Mouse (Mus musculus) spleen, adult 18-20 months (tissue): ENCODE data around the gene Fbln1.
"Not testable (repeated sequence)": the region's sequence is repeated elsewhere in the genome, so short reads cannot be mapped to it uniquely, and the experiment has no call there.

Source experiments
- DNase-seq, 2 experiments: peaks; one replicate each; pipeline ENCODE4 v3.0.0; 2022; ENCODE audit warnings: mixed read lengths in 2 of 2

Gene Fbln1

DNA sequence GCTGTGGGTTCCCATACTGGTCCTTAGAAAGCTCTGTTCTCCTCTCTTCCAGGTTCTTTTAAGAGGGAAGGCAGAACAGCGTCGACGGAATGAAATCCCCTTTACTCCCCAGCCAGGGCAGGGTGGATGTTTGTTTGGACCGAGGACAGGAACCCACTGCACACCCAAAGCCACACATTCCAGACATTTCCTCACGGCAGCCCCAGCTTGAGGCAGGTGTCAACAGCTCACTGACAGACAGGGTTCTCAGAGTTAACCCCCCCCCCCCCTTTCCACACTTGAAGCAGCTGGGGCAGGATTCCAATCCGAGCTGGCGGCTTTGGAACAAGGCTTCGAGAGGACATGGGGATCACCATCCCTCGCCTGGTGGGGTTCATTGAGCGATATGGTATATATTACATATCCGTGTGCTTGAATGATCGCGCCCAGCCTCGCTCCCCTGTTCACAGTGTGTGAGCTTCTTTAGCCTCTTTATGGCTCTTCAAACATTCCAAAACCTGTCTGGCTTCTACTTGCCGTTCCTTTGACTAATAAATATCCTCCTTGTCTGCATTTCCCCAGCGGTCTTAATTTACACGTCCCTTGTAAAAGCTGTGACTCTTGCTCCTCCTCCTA, 92.5 kb downstream of the Fbln1 start:
- DNase-seq: no peak

DNA sequence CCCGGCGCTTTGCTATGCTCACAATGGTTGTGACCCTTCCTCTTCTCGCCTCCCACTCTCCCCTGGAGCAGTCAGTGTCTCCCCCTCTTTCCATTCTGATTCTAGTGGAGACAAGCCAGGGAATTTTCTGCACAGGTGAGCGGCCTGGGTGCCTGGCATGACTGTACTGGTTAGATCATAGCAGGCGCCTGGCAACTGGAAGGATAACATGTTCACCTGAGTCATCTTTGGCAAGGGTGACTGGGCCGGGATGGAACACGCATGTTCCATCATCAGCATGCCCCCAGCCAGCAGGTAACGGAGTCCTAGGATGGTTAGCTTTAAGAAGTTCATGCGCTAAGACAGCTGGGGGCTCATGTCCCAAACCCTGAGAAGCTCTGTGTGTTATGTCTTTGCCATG, 93.2 kb downstream of the Fbln1 start:
- DNase-seq: no peak

DNA sequence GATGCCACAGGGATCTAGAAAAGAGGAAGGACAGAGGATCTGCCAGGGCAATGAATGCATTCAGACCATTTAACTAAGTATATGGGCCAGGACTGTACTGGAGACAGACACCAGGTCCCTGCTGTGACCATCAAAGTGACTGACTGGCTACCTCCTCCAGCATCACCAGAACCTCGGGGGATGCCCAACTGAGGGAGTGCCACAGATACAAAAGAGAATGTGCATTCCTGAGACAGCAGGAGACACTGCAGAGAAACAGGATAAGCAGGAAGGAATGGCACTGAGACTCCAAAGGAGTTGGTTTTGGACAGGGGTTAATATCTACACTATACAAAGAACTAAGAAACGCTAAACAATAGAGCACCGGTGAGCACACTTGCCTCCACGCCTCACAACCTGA, 97.5 kb downstream of the Fbln1 start:
- DNase-seq: no peak

DNA sequence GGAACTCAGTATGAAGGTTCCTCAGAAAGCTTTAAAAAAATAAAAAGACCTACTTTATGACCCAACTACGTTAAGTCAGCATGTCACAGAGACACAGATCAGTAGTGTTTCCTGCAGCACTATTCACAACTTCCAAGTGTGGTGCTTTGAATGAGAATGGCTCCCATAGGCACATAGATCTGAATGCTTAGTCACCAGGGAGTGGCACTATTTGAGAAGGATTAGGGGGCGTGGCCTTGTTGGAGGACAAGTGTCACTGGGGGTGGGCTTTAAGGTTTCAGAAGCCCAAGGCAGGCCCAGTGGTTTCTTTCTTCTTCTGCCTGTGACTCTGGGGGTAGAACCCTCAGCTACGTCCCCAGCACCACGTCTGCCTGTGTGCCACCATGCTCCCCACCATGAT, 98.2 kb downstream of the Fbln1 start:
- DNase-seq: no peak

DNA sequence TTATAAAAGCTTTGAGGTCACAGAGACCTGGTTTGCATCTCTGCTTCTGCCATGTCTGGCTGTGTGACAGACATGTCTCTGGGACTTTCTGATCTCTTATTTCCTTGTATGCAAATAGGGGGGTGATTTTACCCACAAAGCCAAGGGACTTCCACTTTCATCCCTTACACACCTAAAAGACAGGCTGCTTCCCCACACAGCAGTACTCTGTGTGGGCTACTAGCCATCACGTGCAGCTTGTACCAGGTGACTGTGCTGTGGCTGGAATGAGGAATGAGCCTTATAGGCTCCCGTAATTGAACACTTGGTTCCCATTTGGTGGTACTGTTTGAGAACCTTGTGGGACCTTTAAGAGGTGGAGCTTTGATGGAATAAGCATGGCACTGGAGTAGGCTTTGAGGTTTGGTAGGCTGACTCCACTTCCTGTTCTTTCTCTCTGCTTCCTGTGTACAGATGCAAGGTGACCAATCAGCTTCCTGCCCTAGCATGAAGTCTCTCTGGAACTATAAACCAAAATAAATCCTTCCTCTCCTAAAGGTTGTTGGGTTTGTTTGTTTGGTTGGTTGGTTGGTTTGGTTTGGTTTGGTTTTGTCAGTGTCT, 101.4 kb downstream of the Fbln1 start:
- no peak for DNase-seq

DNA sequence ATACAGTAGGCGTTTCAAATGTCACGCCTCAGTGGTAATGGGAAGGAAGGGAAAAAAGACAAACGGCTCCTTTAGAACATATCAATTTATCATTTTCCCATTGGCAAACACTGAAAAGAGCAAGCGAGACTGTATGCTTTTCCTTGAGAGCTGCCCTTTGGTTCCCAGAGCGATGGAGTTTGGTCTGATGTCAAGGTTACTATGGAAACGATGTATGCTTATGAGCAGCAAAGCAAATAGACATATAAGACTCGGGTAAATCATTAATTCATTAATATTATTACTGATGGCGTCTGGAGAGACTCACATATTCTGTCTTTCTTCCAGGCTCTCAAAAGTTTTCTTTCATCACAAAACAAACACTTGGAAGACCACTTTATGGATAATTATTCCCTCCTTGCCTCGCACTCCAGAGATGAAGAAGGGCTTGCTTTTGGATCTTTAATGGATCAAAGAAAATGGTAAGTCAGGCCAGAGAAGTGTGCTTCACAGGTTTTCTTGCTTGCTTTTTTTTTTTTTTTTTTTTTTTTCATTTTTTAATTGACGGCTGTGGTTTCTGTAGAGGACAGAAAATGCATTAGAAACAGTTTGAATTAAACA, 105.4 kb downstream of the Fbln1 start:
- DNase-seq: no peak

DNA sequence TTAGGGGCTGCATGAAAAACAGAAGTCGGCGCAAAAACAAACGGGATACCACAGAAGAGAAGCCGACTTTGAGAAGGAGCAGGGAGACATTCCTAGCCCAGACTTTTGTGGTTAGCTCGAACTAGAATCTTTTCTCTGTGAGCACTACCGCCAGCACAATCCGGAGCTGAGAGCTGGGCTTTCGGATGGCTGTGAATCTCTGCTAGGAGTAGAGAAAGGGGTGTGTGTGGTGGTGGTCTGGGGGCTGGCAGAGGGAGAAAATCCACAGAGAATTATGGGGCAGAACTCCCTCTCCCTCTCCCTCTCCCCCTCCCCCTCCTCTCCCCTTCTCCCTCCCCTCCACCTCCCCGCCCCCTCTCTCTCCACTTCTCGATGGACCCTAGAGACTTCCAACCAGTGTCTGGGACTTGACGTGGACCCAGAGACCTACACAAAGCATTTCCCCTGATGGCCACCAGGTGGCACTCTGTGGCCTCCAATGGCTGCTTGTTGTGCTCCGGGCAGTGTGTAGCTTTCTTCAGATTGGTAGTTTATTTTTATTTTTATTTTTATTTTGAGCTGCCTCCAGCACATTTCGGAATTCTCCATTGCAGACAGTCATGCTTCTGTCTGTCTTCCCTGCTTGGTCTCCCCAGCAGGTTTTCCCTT, 109.8 kb downstream of the Fbln1 start:
- peak; percentile 28 to 68 for DNase-seq

DNA sequence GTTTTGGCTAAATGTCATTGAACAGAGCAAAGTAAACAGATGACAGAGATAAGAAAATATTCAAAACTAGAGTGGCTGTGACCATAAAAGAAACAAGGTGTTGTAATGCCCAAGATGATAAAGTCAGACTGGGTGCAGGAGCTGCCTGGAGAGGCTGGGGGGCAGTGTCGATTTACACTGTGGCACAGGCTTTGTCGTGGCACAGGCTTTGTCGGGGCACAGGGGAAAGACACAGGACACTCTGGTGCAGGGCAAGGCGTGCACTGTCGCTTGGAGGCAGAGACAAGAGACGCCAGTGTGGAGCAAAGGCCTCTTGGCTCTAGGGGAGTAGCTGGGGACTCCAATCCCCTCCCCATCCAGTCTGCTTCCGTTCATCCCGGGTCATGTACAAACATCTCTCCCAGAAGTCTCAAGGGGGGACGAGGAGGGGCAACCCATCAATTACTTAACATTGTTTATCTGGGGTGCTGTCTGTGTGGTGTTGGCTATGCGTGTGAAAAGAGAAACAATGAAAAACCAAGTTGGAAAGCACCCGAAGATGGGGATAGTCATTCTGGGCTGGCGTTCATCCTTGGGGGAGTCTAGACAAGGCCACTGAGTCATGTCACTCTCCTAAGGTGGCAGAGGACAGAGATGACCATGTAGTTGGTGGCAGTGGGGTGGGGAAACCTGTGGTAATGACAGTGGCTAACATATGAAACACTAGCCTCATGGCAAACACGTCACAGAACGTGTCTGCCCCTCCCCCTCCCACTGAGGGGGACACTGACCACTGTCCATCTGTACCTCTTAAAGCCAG, 110.8 kb downstream of the Fbln1 start:
- no peak for DNase-seq

DNA sequence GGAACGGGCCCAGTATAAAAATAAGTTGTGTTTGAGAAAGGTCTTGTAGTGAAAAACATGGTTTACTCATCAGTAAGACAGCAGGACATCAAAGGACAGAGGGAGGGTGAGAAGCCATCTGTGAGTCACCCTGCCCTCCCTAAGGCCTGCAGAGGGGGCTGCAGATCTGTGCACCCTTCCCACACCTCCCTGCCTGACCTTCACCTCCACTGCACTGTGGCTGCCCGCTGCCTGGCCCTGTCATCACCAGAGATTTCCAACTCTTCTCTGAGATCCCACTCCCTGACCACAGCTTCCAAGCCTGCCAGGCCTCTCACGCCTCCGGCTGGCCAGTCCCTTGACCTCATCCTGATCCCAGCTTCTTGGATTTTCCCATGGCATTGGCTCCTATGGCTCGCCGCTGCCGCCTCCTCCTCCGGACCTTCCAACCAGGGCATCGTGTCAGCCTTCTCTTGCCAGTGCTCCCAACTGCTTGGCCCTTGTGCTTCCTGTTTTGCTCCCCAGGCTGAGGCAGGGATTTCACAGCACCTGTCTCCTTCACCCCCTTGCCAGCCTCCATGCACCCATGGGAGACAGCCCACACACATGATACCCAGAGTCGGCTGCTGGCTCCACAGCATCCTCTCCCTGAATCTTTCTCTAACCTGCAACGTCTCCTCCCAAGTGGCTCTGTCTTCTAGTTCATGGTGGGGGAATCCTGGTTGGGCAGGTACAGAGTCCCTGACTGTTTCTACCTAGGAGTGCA, 114.3 kb downstream of the Fbln1 start:
- DNase-seq: no peak

DNA sequence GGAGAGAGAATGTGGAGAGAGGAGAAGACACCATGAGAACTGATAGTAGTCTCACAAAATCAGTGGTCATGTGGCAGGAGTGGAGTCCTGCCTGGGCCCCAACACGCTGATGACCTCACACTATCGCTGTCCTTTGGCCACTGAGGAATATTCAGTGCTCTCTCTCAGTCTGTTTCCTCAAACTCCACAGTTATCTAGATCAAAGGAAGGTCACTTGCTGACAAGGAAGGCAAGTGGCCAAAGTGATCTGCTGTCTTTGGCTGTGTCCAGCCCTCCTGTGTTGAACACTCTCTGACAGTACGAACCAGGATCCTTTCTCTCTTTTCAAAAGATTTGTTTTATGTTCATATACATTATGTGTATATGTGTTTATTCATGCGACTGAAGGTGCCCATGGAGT, 117.5 kb downstream of the Fbln1 start:
- DNase-seq: no peak

DNA sequence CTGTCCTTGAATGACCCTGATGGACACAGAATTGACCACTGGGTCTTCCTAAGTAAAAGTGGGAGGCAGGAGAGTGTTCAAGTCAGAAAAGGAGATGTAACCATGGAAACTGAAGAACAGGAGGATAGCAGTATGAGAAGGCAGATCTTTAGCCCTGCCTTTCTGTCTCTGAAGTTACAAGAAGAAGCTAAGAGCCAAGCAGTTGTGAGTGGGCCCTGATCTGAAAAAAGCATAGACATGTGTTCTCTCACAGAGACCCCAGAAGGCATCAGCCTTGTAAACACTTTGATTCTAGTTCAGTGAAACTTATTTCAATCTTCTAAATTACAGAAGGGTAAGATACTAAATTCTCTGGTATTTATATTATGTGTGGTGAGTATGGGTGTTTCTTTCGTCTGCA, 118.7 kb downstream of the Fbln1 start:
- DNase-seq: no peak

DNA sequence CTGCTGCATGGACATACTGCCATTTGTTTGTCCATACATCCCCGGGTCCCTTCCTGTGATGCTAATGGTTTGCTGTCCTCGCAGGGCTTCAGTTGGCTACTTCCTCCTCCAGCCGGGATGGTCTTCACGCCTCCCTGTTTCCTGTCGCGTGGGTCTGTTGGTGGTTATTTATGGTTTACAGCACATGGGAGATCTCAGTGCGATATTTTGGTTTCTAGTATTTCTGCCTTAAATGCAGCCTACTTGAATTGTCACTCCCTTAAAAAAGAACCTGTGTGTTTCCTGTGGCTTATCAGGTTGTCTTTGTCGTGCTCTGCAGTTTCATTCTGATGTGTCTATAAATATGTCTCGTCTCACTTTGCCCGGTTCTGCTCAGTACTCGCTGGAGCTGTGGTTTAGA, 122.1 kb downstream of the Fbln1 start:
- no peak for DNase-seq

DNA sequence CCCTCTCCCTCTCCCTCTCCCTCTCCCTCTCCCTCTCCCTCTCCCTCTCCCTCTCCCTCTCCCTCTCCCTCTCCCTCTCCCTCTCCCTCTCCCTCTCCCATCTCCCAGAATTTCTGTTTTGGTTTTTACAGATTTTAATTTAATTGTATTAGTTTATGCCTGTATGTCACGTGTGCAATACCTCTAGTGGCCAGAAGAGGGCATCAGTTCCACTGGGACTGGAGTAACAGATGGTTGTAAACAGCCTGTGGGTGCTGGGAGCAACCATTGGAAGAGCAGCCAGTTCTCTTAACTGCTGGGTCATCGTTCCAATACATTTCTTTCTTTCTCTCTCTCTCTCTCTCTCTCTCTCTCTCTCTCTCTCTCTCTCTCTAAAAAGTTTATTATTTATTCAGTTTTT, 122.7 kb downstream of the Fbln1 start:
- DNase-seq: not testable (repeated sequence)

DNA sequence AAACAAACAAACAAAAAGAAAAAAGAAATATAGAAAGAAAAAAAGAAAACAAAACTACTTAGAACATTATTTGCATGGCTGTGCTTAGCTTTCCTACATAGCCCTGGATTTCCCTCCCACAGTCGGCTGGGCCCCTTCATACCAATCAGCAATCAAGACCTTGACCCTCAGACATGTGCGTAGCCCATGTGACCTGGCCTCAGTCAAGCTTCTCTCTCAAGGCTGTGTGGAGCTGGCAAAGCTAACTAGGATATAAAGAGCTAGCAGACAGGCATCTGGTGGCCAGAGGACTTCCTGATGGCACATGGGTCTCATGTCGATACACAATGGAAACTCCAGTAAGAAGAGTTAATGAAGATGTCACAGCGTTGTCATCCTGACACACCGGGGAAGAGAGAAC, 123.3 kb downstream of the Fbln1 start:
- DNase-seq: no peak

DNA sequence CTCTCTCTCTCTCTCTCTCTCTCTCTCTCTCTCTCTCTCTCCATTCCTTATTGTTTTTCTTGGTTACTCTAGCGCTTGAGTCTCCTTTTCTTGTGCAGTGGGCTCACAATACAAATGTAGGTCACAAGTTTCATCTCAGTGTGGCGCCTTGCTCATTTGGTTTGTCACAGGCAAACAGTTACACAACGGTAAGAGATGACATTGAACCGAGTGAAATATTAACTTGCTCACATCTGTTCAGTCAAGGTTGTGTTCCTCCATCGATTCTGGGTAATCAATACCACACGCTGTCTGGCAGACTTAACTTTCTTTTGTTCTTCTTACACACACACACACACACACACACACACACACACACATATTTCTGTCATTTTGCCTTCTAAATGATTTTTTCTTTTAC, 124.3 kb downstream of the Fbln1 start:
- no peak for DNase-seq

DNA sequence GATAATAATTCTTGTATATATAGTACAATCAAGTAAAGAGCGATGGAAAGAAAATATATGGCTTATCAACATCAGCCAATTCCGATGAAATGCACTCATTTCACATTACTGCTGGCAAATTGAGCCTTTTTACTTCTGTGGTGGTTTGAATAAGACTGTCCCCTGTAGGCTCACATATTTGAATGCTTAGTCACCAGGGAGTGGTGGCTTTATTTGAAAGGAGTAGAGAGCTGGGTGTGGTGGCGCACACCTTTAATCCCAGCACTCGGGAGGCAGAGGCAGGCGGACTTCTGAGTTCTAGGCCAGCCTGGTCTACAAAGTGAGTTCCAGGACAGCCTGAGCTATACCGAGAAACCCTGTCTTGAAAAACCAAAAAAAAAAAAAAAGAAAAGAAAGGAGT, 127.8 kb downstream of the Fbln1 start:
- DNase-seq: not testable (repeated sequence)

DNA sequence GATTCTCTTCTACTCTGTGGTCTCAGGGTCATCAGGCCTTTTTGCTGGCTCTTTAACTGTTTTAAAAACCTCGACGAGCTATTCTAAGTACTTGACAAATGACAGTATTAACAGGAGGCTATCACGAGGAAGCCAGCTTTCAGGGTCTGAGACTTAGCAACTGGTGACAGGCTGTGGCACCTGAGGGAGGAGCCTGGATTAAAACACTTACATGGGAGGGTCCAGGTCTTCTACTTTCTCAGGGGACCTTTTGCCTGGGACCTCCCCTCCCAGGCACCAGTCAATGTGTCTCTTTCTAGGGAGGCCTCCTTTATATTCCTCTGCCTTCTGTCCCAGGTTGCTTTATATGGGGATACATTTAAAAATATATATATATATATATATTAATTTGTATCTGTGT, 128.5 kb downstream of the Fbln1 start:
- no peak for DNase-seq

DNA sequence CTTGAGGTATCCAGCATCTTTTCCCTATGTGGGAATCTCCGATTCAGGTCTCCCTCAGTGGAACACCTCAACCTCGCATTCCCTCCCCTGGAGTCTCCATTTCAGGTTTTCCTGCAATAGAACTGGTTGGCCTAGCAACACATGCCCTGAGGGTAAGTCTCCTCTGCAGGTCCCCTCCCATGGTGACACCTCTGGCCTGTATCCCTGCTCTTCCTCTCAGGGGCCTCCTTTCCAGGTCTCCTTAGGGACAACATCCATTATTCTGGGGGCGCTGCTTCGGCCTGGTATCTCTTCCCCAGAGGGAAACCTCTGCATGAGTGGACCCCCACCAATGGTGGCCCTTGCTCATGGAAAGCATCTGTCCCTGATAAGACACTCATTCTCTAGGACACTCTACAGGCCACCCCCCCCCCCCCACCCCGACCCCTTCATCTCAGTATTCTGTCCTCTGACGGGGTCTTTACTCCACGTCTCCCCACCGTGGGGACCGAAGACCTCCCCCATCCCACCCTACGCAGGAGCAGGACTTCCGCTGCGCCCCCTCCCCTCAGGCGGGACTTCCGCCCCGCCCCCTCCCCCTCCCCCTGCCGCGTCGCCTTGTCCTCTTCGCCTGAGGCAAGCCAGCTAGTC, 130.0 kb downstream of the Fbln1 start, which contains the start of gene Atxn10:
Atxn10 (plus strand) TSS at position 575 of the 630 bp plus-strand sequence.
- no peak for DNase-seq
